Mouse (Mus musculus): Measurements from ENCODE around the gene Fyb. TPM values are rescaled to one million over a fixed set of nuclear protein-coding genes. Genes with fewer than 3 reads are reported as not detected.
A peak's percentile ranks its signal among the peaks of the same experiment; 100 is the strongest.
"Not testable (repeated sequence)": the region's sequence is repeated elsewhere in the genome, so short reads cannot be mapped to it uniquely, and the experiment has no call there.

Gene Fyb
- polyA plus RNA-seq, 1 experiment, result 4.8 TPM

- DNase-seq (ENCODE audit: extremely low spot score in 1 of 2, low spot score in 1 of 2), result no peak
These were observed 38.0 kb downstream of the Fyb start for GRCm38 (mm10) chr15:6560696-6561095.

GRCm38 (mm10) chr15:6562161-6562560, 39.5 kb downstream of the Fyb start:
- no peak for DNase-seq (ENCODE audit: extremely low spot score in 1 of 2, low spot score in 1 of 2)

GRCm38 (mm10) chr15:6562629-6563028, 40.0 kb downstream of the Fyb start:
- no peak for DNase-seq (ENCODE audit: extremely low spot score in 1 of 2, low spot score in 1 of 2)

DNA sequence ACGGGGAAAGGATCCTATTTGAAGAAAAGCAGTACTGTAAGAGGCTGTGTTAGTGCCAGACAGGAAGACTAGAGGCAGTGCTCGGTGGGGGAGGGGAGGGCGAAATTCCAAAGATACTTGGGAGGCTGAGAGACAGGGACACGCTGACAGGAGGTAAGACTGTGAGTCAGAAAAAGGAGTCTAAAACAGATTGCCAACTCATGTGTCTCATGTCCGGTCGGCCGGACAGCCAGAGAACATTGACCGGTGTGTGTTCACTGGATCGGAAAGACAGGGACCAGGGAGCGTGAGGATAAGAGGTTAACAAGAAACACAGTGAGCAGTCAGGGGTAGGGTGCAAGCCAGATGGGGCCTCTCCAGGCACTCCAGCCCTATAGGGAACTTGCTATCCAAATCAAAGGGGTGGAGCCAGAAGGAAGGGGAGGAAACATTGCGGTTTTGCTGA, 42.3 kb downstream of the Fyb start:
- peak in 1 of 2 experiments; percentile 12 for DNase-seq (ENCODE audit: extremely low spot score in 1 of 2, low spot score in 1 of 2)

- DNase-seq (ENCODE audit: extremely low spot score in 1 of 2, low spot score in 1 of 2), result no peak
These were observed 43.2 kb downstream of the Fyb start for GRCm38 (mm10) chr15:6565873-6566272.

GRCm38 (mm10) chr15:6567993-6568392, 45.3 kb downstream of the Fyb start:
- DNase-seq (ENCODE audit: extremely low spot score in 1 of 2, low spot score in 1 of 2), result no peak

DNA sequence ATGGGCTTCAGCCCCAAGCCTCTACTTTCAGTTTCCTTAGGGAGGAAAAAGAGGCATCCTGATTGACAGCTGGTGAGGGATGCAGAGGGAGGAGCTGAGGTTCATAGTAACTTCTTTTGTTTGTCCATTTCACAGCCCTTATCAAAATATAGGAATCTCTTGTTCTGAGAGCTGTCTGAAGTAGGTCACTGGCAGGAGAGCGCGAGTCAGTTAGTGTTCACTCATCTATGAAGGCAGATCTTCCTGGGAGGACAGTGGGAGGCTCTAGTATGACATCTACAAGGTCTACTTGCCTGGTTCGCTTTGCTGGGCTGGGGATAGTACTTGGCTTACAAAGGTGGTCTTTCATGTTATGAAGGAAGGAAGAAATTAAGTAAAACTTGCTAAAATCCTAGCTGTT, 46.0 kb downstream of the Fyb start:
- DNase-seq (ENCODE audit: extremely low spot score in 1 of 2, low spot score in 1 of 2), result no peak

GRCm38 (mm10) chr15:6569074-6569473, 46.4 kb downstream of the Fyb start:
- DNase-seq (ENCODE audit: extremely low spot score in 1 of 2, low spot score in 1 of 2), result peak in 1 of 2 experiments; percentile 6

GRCm38 (mm10) chr15:6570164-6570861, 47.7 kb downstream of the Fyb start:
- no peak for DNase-seq (ENCODE audit: extremely low spot score in 1 of 2, low spot score in 1 of 2)

DNA sequence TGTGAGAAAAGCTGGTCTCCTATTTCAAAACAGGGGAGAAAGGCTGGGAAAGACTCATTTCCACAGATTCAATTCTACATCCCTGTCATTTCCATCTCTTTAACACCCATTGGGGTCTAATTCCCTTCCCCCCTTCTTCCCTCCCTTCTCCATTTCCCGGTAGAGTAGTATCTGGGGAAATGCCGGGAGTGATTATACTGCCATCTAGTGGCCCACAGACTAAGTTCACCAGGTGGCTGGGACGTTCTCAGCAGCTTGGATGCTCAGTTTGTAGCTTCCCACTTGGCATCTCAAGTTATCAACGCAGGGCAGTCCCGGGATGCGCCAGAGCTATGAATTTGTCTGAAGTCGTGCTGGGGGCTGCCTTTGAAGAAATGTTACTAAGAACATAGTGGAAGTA, 48.2 kb downstream of the Fyb start:
- DNase-seq (ENCODE audit: extremely low spot score in 1 of 2, low spot score in 1 of 2), result peak; percentile 16 to 86

GRCm38 (mm10) chr15:6574283-6574960, 51.8 kb downstream of the Fyb start:
- DNase-seq (ENCODE audit: extremely low spot score in 1 of 2, low spot score in 1 of 2), result no peak

GRCm38 (mm10) chr15:6577971-6578370, 55.3 kb downstream of the Fyb start:
- DNase-seq (ENCODE audit: extremely low spot score in 1 of 2, low spot score in 1 of 2), result no peak

DNA sequence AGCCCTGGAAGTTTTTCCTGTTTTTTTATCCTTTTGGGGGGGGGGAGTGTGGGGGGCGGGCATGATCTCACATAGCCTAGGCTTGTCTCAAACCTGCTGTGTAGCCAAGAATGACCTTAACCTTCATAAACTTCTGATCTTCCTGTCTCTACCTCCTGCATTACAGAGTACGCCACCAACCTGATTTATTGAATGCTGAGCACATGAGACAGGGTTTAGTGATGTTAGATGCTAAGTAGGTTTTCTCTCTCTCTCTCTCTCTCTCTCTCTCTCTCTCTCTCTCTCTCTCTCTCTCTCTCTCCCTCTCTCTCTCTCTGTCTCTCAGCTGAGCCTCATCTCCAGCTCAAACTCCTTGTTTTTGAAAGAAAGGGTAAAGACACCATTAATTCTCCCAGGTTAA, 56.0 kb downstream of the Fyb start:
- no peak for DNase-seq (ENCODE audit: extremely low spot score in 1 of 2, low spot score in 1 of 2)

DNA sequence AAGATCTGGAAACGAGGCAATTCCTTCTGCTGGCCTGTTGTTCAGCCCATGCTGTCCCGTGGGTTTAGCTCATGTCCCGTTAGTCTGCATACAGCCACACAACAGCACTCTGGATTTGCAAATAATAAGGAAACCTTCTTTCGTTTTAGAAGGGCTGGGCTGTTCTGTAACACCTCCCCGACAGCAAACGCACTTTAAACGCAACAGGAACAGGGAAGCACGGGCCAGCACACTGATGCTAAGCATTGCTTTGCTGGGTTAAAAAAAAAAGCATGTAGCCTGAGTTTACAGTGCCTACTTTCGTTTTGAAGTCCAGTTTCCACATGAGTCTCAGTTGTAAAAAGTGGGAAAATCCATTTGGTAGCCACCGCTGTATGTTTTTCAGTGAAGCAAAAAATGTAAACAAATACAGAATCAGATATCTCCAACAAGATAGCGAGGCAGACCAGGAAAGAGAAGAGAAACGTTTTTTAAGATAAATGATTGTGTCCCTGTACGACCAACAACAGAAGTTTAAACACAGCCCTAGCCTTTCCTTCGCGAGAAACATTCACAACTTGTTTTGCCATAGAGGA, 56.6 kb downstream of the Fyb start:
- no peak for DNase-seq (ENCODE audit: extremely low spot score in 1 of 2, low spot score in 1 of 2)

- DNase-seq (ENCODE audit: extremely low spot score in 1 of 2, low spot score in 1 of 2), result no peak
These were observed 57.2 kb downstream of the Fyb start for GRCm38 (mm10) chr15:6579769-6580261.

DNA sequence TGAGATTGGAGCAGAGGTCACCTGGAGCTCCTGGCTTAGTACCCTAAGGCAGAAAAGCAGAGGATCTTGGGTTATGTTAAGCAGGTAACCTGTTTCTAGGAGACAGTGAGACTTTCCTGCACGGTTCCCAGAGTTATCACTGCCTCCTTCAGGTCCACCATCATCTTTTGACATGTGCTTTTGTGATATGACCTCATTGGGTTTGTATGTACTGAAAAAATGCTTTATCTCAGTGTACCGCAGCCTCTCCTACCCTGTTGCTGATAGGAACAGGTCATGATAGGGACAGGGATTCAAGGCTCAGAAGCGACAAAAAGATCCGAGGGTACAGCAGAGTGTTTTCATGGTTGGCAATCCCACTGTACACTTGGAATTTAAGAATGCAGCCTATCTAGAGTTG, 62.0 kb downstream of the Fyb start:
- no peak for DNase-seq (ENCODE audit: extremely low spot score in 1 of 2, low spot score in 1 of 2)

DNA sequence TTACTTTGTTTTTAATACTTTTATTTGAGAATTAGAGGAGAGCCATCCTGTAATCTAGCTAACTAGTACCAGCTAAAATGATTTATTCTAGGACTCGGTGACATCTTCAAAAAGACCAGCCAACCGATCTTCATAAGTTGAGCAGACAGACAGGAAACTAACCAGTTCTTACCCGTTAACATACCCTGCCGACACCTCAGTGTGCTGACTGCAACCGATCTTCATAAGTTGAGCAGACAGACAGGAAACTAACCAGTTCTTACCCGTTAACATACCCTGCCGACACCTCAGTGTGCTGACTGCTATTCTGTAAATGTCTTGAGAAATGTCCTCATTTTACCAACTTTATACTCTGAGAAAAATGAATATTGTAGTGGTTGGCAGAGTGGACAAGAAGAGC, 63.7 kb downstream of the Fyb start:
- not testable (repeated sequence) for DNase-seq (ENCODE audit: extremely low spot score in 1 of 2, low spot score in 1 of 2)

DNA sequence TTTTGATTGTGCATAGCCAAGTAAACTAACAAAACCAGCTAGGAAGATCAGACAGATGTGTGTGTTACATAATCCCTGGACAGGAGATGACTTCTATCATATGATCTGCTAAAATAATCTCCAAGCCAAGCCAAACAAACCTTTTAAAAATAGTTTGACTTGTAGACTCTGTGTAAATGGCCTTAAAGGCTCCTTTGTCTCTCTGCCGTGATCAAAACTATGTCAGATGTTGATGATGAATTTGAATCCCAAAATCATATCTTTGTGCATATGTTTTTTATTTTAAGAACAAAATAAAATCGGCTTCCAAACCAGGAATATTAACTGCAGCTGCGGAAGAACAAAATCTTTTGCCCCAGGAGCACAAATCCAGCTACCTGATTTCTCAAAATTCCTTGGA, 64.9 kb downstream of the Fyb start:
- DNase-seq (ENCODE audit: extremely low spot score in 1 of 2, low spot score in 1 of 2), result no peak

GRCm38 (mm10) chr15:6588192-6588591, 65.5 kb downstream of the Fyb start:
- DNase-seq (ENCODE audit: extremely low spot score in 1 of 2, low spot score in 1 of 2), result no peak

DNA sequence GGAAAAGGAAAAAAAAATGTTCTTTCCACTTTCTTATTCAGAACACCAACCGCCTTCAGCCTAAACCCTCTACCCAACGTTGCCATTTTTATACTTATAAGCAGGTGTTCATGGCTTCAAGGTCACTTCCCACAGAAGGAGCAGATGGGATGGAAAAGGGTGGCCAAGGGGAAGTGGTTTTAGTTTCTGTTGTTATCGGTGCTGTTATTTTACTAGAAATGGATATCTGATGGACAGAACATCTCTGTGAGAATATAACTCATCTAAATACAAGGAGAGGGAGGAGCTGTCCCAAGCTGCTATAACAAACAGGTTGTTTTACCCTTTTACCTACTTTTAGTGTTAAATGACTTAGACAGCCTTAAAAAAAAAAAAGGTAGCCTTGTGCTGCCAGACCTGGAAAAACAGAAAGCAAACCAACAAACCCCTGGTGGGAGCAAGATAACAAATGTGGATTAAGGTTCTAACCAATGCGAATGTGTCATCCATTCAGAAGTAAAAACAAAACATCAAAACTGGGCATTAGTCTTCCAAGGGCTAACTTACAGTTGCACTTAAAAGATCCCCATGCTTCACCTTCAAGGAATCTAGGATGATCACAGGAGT, 68.3 kb downstream of the Fyb start:
- no peak for DNase-seq (ENCODE audit: extremely low spot score in 1 of 2, low spot score in 1 of 2)

DNA sequence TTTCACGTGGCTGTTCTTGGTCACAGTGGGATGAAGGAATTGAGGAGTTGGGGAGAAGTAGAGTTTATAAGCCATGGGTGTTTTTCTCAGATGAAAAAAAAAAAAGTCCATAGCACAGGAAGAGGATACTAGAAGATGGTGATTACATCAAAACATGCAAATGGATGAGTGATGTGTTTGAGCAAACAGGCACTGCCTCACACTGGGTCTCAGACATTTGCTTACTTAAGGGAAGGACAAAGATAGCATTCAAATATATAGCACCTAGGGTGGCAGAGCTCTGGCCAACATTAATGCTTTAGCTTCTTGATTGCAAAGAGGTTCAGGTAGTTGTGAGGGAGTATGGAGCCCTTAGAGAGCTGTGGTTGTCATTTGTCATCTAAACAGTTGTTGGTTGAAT, 68.9 kb downstream of the Fyb start:
- DNase-seq (ENCODE audit: extremely low spot score in 1 of 2, low spot score in 1 of 2), result no peak
